Mouse (Mus musculus) forebrain, embryonic 11.5 days (tissue): Measurements from ENCODE around the gene Rcc1l. TPM values are rescaled to one million over a fixed set of nuclear protein-coding genes. Genes with fewer than 3 reads are reported as not detected.
A peak's percentile ranks its signal among the peaks of the same experiment; 100 is the strongest.

Experiments used
- ATAC-seq: fragments of 200-750 bp; cut with Nextera tagmentation; replicated peaks from 2 replicates; pipeline ENCODE4 v1.8.0; 2017; ENCODE audit warnings: moderate TSS enrichment; ENCODE audit not compliant: low FRiP score
- DNase-seq: peaks from one replicate; pipeline ENCODE4 v3.0.0-alpha.2; 2017; ENCODE audit warnings: low spot score
- H3K27ac ChIP-seq: fragments of 300-500 bp; sonication (generic); 2 replicates; pipeline ENCODE4 v1.5.1; 2014; ENCODE audit warnings: low read depth, low read length
- H3K27me3 ChIP-seq: fragments of 300-500 bp; sonication (generic); 2 replicates; pipeline ENCODE4 v1.6.1; 2014; ENCODE audit warnings: mild to moderate bottlenecking, low read length, mixed read lengths; ENCODE audit not compliant: control insufficient read depth, insufficient read depth
- H3K36me3 ChIP-seq: fragments of 300-500 bp; sonication (generic); 2 replicates; pipeline ENCODE4 v1.6.1; 2014; ENCODE audit warnings: mild to moderate bottlenecking, low read length, moderate library complexity, mixed read lengths; ENCODE audit not compliant: control insufficient read depth, insufficient read depth
- H3K4me1 ChIP-seq: fragments of 300-500 bp; sonication (generic); replicated peaks from 2 replicates; pipeline ENCODE4 v1.6.1; 2014; ENCODE audit warnings: low read length, mixed read lengths; ENCODE audit not compliant: control insufficient read depth, insufficient read depth
- H3K4me2 ChIP-seq: fragments of 300-500 bp; sonication (generic); 2 replicates; pipeline ENCODE4 v1.6.1; 2014; ENCODE audit warnings: low read depth, mild to moderate bottlenecking, low read length, moderate library complexity, mixed read lengths; ENCODE audit not compliant: severe bottlenecking
- H3K4me3 ChIP-seq: fragments of 300-500 bp; sonication (generic); 2 replicates; pipeline ENCODE4 v1.5.1; 2014; ENCODE audit warnings: low read depth, low read length
- H3K9ac ChIP-seq: fragments of 300-500 bp; sonication (generic); 2 replicates; pipeline ENCODE4 v1.6.1; 2014; ENCODE audit warnings: low read length
- H3K9me3 ChIP-seq: fragments of 300-500 bp; sonication (generic); 2 replicates; pipeline ENCODE4 v1.6.1; 2016; ENCODE audit warnings: low read length, mixed read lengths; ENCODE audit not compliant: control insufficient read depth
- WGBS: fragments of 180-500 bp; shearing (Covaris S2); extraction: QIAGEN DNeasy Blood & Tissue Kit; methylation state at CpG from one replicate; pipeline ENCODE4 v1.1.7; 2014; 5-methylcytosine and 5-hydroxymethylcytosine counted together
- polyA plus RNA-seq: library from polyadenylated mRNA; unstranded; fragments of >200 nt; fragmentation: Nextera tagmentation; extraction: Ambion mirVana; gene quantifications from 2 replicates; pipeline ENCODE4 v1.2.1, GENCODE M21; 2014

The Rcc1l gene
- polyA plus RNA-seq, 1 experiment from 2014 or later: 29.1 TPM

- Histone ChIP-seq H3K4me2 (no peak overlapping the region), H3K9ac (no peak overlapping the region), H3K4me1 (peaks cover 7% of the 10 kb centered on the region), H3K27me3 (no peaks in the 10 kb centered on the region), H3K27ac (no peak overlapping the region), H3K4me3 (no peak overlapping the region), H3K9me3 (no peaks in the 10 kb centered on the region), H3K36me3 (no peaks in the 10 kb centered on the region)
- ATAC-seq (no peak), DNase-seq (no peak)
- 73% methylated on average over 3 of the region's 3 CpGs for WGBS
Observed at GRCm38 (mm10) chr5:134182172-134182571, 5.6 kb upstream of the Rcc1l start.

DNA sequence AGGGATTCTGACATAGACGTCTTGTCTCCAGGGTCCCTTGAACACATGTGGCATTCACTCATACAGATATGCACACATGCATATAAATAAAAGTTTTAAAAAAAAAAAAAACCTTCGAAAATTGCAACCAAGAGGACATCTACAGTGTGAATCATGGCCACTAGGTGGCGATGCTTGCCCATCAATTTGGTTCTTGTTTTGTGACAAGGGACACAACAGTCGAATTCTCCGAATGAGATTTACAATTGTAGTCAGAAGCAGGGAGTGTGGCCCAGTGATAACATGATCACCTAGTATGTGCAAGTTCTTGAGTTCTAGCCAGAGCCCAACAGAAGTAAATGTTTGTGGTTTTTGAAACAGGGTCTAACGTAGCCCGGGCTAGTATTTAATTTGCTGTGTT, 3.3 kb upstream of the Rcc1l start:
- Histone ChIP-seq H3K27ac (no peak overlapping the region), H3K4me3 (no peak overlapping the region), H3K27me3 (no peaks in the 10 kb centered on the region), H3K9ac (no peak overlapping the region), H3K4me2 (no peak overlapping the region), H3K4me1 (peaks cover 13% of the 10 kb centered on the region), H3K36me3 (no peaks in the 10 kb centered on the region), H3K9me3 (no peaks in the 10 kb centered on the region)
- ATAC-seq: no peak
- WGBS: 31% methylated on average over 7 of the region's 7 CpGs
- peak; percentile 86 for DNase-seq

GRCm38 (mm10) chr5:134178536-134178935, 2.0 kb upstream of the Rcc1l start:
- H3K4me2 ChIP-seq: no peak overlapping the region
- no peak overlapping the region for H3K9ac ChIP-seq
- no peak overlapping the region for H3K4me3 ChIP-seq
- no peak for DNase-seq
- H3K36me3 ChIP-seq: no peaks in the 10 kb centered on the region
- peaks cover 11% of the 10 kb centered on the region for H3K4me1 ChIP-seq
- H3K9me3 ChIP-seq: no peaks in the 10 kb centered on the region
- no peak overlapping the region for H3K27ac ChIP-seq
- H3K27me3 ChIP-seq: no peaks in the 10 kb centered on the region
- 86% methylated on average over 7 of the region's 7 CpGs for WGBS
- ATAC-seq: no peak

- H3K9ac ChIP-seq: peak overlapping the region; percentile 74
- H3K27me3 ChIP-seq: no peaks in the 10 kb centered on the region
- no peak for ATAC-seq
- H3K9me3 ChIP-seq: no peaks in the 10 kb centered on the region
- no peak overlapping the region for H3K27ac ChIP-seq
- DNase-seq: no peak
- H3K36me3 ChIP-seq: no peaks in the 10 kb centered on the region
- peak overlapping the region; percentile 89 for H3K4me2 ChIP-seq
- H3K4me3 ChIP-seq: peak overlapping the region; percentile 75
- H3K4me1 ChIP-seq: peaks cover 6% of the 10 kb centered on the region
- WGBS: 9% methylated on average over 10 of the region's 10 CpGs
Observed at GRCm38 (mm10) chr5:134175696-134176095, 878 bp downstream of the Rcc1l start.

DNA sequence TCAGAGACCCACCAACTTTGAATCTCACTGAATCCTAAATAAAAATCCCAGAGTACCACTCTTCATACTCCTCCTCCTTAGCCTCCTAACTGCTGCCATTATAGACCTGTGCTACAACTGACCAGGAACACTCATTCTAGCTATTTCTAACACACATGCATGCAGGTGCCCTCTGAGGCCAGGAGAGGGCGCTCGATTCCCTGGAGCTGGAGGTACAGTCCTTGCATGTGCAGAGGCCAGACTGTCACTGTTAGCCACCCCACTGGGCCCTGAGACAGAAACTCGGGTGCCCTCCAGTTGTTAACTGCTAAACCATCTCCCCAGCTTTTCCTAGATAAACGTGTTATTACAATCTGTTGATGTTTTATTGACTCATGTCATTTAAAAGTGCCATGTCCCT, 3.4 kb downstream of the Rcc1l start:
- Histone ChIP-seq H3K4me3 (no peak overlapping the region), H3K27ac (no peak overlapping the region), H3K9ac (no peak overlapping the region), H3K4me2 (no peak overlapping the region), H3K36me3 (no peaks in the 10 kb centered on the region; the same call in 1 of the 2 replicates), H3K4me1 (peaks cover 6% of the 10 kb centered on the region), H3K27me3 (no peaks in the 10 kb centered on the region), H3K9me3 (no peaks in the 10 kb centered on the region)
- DNase-seq: peak; percentile 68
- WGBS: 44% methylated on average over 4 of the region's 4 CpGs
- ATAC-seq: no peak

DNA sequence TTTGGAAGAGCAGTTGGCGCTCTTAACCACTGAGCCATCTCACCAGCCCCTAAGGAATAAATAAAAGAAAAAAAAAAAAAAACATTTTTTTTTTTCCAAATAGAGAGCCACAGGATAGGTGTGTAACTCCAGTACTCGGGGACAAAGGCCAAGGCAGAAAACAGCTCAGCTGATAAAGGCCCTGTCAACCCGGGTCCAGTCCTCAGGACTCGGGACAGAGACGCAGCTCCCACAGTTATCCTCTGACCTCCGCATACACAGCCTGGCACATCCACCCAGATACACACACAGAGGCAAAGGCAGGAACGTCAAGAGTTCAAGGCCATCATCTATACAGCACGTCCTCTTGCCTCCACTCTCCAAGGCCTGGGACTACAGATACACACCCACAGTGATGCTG, 6.4 kb downstream of the Rcc1l start:
- ATAC-seq (no peak), DNase-seq (no peak)
- Histone ChIP-seq H3K27me3 (no peaks in the 10 kb centered on the region), H3K27ac (no peak overlapping the region), H3K4me2 (no peak overlapping the region), H3K4me1 (no peaks in the 10 kb centered on the region), H3K9me3 (no peaks in the 10 kb centered on the region), H3K9ac (no peak overlapping the region), H3K36me3 (no peaks in the 10 kb centered on the region; the same call in 1 of the 2 replicates), H3K4me3 (no peak overlapping the region)
- 94% methylated on average over 8 of the region's 8 CpGs for WGBS

DNA sequence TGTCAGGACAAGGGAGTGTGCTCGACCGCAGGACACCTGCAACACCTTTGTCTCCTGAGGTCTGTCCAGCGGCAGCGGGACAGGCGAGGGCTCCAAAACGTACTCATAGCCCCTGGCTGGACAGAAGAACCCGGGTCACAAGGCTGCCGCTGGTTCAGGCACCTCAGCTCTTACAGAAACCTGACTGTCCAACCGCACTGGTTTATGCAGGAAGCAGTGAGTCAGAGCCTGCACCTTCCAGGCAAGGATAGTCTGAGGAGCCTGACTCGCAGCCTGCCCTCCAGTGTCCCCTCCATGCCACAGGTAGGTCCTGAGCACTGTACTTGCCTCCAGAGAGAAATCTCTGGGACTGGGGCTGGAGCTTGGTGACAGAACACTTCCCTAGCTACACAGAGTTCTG, 7.3 kb downstream of the Rcc1l start:
- no peaks in the 10 kb centered on the region for H3K4me1 ChIP-seq

DNA sequence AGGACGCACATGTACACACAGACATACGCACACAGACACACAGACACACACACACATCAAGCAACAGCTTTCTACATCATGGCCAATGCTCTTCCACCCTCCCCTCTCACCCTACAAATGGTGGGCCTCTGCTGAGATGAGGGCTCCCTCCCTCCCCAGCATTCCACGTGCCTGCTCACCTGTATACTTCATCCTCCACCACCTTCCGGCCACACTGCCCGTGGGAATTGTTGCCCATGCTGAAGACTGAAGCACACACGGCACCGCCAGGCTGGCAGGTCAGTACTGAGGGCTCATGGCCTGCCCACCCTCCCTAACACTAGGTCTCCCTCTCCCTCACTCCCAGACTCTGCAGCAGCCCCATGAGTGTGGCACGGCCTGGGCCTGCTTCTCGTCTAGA, 8.5 kb downstream of the Rcc1l start:
- no peaks in the 10 kb centered on the region for H3K9me3 ChIP-seq
- ATAC-seq: no peak

More for the DNA sequence above, 7.3 kb downstream of the Rcc1l start:
- Histone ChIP-seq H3K27ac (no peak overlapping the region), H3K4me3 (no peak overlapping the region), H3K4me2 (no peak overlapping the region), H3K9me3 (no peaks in the 10 kb centered on the region), H3K9ac (no peak overlapping the region), H3K27me3 (no peaks in the 10 kb centered on the region), H3K36me3 (no peaks in the 10 kb centered on the region; the same call in 1 of the 2 replicates)
- WGBS: 93% methylated on average over 10 of the region's 10 CpGs
- ATAC-seq (no peak), DNase-seq (no peak)

DNA sequence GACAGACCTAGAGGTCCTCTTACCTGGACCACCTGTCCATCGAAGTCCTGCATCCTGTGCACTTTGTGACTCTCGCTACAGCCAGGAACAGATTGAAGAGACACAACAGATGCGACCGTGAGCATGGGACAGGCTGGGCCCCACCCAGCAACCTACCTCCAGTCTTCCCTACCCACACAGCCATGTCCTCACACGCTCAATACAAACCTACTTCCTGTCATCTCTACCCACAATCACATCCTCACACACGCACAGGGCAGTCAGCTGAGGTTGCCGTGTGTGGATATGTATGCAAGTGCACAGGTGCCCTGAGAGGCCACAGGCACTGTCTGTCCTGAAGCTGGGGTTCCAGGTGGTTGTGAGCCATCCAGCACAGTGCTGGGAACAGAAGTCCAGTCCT, 9.9 kb downstream of the Rcc1l start:
- no peak overlapping the region for H3K27ac ChIP-seq
- no peak overlapping the region for H3K4me2 ChIP-seq
- H3K9ac ChIP-seq: no peak overlapping the region
- H3K4me1 ChIP-seq: no peaks in the 10 kb centered on the region
- WGBS: 93% methylated on average over 7 of the region's 7 CpGs
- H3K9me3 ChIP-seq: no peaks in the 10 kb centered on the region
- H3K36me3 ChIP-seq: no peaks in the 10 kb centered on the region; the same call in 1 of the 2 replicates
- no peaks in the 10 kb centered on the region for H3K27me3 ChIP-seq
- no peak for DNase-seq
- H3K4me3 ChIP-seq: no peak overlapping the region
- no peak for ATAC-seq

More for the DNA sequence above, 8.5 kb downstream of the Rcc1l start:
- Histone ChIP-seq H3K9ac (no peak overlapping the region), H3K36me3 (no peaks in the 10 kb centered on the region; the same call in 1 of the 2 replicates), H3K27ac (no peak overlapping the region), H3K4me3 (no peak overlapping the region), H3K4me2 (no peak overlapping the region), H3K27me3 (no peaks in the 10 kb centered on the region), H3K4me1 (no peaks in the 10 kb centered on the region)
- no peak for DNase-seq
- WGBS: 93% methylated on average over 9 of the region's 9 CpGs
